Mouse (Mus musculus) forebrain, embryonic 13.5 days (tissue): Measurements from ENCODE around the gene Cyfip2. TPM values are rescaled to one million over a fixed set of nuclear protein-coding genes. Genes with fewer than 3 reads are reported as not detected.

ENCODE experiments used
- ATAC-seq: fragments of 200-750 bp; cut with Nextera tagmentation; 2 replicates; pipeline ENCODE4 v1.8.0; 2017
- H3K27ac ChIP-seq: fragments of 300-500 bp; sonication (generic); 2 replicates; pipeline ENCODE4 v1.5.1; 2015; ENCODE audit warnings: inconsistent platforms, mild to moderate bottlenecking, moderate library complexity
- H3K27me3 ChIP-seq: fragments of 300-500 bp; sonication (generic); 2 replicates; pipeline ENCODE4 v1.6.1; 2015; ENCODE audit warnings: mild to moderate bottlenecking, inconsistent platforms
- H3K36me3 ChIP-seq: fragments of 300-500 bp; sonication (generic); 2 replicates; pipeline ENCODE4 v1.6.1; 2015; ENCODE audit warnings: mild to moderate bottlenecking, inconsistent platforms; ENCODE audit not compliant: poor library complexity, severe bottlenecking
- H3K4me1 ChIP-seq: fragments of 300-500 bp; sonication (generic); 2 replicates; pipeline ENCODE4 v1.6.1; 2015; ENCODE audit warnings: inconsistent platforms
- H3K4me2 ChIP-seq: fragments of 300-500 bp; sonication (generic); 2 replicates; pipeline ENCODE4 v1.6.1; 2015; ENCODE audit warnings: inconsistent platforms, mild to moderate bottlenecking, moderate library complexity
- H3K4me3 ChIP-seq: fragments of 300-500 bp; sonication (generic); 2 replicates; pipeline ENCODE4 v1.5.1; 2015; ENCODE audit warnings: mild to moderate bottlenecking, inconsistent platforms
- H3K9ac ChIP-seq: fragments of 300-500 bp; sonication (generic); 2 replicates; pipeline ENCODE4 v1.6.1; 2015; ENCODE audit warnings: mild to moderate bottlenecking, inconsistent platforms
- H3K9me3 ChIP-seq: fragments of 300-500 bp; sonication (generic); replicated peaks from 2 replicates; pipeline ENCODE4 v1.6.1; 2016; ENCODE audit warnings: inconsistent platforms
- WGBS: fragments of 180-500 bp; shearing (Covaris S2); methylation state at CpG from one replicate; pipeline ENCODE4 v1.1.7; 2015; 5-methylcytosine and 5-hydroxymethylcytosine counted together
- microRNA-seq: library from miRNA; unstranded; fragments of <30 nt; microRNA quantifications from one replicate; pipeline ENCODE4, GENCODE M21; 2016
- polyA plus RNA-seq: library from polyadenylated mRNA; unstranded; fragments of >200 nt; fragmentation: Nextera tagmentation; extraction: Ambion mirVana; gene quantifications from 2 replicates; pipeline ENCODE4 v1.2.1, GENCODE M21; 2015

Cyfip2 gene
- polyA plus RNA-seq, 1 experiment from 2014 or later, result 55.9 TPM

DNA sequence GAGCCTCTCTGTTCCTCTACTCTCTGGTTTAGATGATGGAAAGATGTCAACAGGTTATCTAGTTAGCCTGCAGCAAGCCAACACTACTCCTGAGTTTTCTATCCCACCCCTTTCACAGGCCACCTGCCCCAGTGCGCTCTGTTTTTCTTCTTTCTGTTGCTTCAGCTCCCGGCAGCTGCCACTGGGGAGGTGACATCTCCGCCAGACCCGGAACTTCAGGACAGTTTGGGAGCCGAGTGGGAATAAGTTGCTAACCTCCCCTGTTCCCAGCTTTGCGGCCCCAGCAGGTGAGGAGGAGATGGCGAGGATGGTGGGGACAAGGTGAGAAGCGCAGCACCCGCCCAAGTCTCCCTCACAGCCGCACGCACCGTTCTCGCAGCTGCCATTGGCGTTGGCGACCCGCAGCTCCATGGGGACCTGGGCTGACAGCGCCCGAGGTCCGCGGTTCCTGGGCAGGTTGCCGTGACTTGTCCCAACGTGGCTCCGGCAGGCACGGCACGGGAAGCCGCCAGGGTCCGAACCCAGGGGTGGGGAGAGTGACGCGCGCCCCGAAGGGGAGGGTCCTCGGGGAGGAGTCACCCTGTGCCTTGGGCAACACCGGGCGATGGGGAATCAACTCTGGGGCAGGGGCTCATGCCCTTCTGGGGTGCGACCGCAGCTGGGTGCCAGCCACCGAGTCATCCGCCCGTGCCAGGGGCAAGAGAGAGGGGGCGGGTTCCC lies 146.6 kb downstream of the Cyfip2 start, which contains the start of gene Nipal4:
TSS of gene Nipal4 (minus strand) at position 643 of the 720 bp plus-strand sequence.
- 2% methylated on average over 36 of the region's 40 CpGs for WGBS
- peak within 1 kb of the TSS; percentile 94 for H3K4me2 ChIP-seq
- H3K9me3 ChIP-seq, result no peaks in the 10 kb centered on the region
- peaks cover 16% of the 10 kb centered on the region for H3K4me1 ChIP-seq
- H3K27ac ChIP-seq, result no peak within 1 kb of the TSS
- H3K9ac ChIP-seq, result peak within 1 kb of the TSS; percentile 60
- ATAC-seq, result peak; percentile 63
- peaks cover 19% of the 10 kb centered on the region for H3K27me3 ChIP-seq
- no peaks in the 10 kb centered on the region for H3K36me3 ChIP-seq
- peak within 1 kb of the TSS; percentile 49 for H3K4me3 ChIP-seq

DNA sequence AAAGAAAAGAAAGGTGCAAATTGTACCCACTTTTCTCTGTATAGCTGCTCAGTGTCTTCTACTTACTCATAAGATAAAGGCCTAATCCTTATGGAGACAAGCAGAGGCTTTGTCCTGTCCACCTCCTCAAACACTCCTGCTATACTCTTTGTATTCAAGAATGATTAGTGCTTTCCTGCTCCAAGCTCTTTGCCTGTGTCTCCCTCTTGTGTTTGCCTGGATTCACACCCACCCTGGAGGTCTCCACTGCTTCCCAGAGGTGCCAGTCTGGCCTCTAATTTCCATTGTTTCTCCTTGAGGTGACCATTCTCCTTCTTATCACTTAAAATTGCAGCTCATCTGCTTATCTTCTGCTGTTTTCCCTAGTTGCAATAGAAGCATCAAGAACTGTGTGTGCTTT lies 155.2 kb downstream of the Cyfip2 start:
- ATAC-seq, result no peak
- Histone ChIP-seq H3K27ac (no peak overlapping the region), H3K4me2 (no peak overlapping the region)

DNA sequence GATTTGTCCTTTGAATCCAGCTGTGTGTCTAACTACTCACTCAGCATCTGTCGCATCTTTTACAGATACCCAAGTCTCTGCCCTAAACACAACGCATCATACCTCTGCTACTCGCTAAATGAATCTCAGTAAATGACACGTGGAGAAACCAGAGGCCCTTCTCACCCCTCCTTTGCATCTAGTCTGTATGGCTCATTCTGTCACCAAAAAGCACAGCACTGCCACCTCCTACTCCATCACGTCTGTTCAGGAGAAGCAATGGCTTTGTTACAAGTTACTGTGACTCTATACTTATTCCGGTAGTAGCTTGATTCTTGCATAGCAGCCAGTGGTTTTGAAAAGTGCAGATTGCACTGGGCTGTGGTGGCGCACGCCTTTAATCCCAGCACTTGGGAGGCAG lies 155.7 kb downstream of the Cyfip2 start:
- no peaks in the 10 kb centered on the region for H3K4me1 ChIP-seq
- no peaks in the 10 kb centered on the region for H3K9me3 ChIP-seq
- no peaks in the 10 kb centered on the region for H3K36me3 ChIP-seq
- no peak overlapping the region for H3K4me2 ChIP-seq
- no peak overlapping the region for H3K27ac ChIP-seq
- no peaks in the 10 kb centered on the region for H3K27me3 ChIP-seq
- ATAC-seq, result no peak
- no peak overlapping the region for H3K4me3 ChIP-seq
- WGBS, result 89% methylated on average over 8 of the region's 8 CpGs
- no peak overlapping the region for H3K9ac ChIP-seq

More for the DNA sequence above, 155.2 kb downstream of the Cyfip2 start:
- H3K4me1 ChIP-seq, result no peaks in the 10 kb centered on the region
- no peaks in the 10 kb centered on the region for H3K36me3 ChIP-seq
- no peaks in the 10 kb centered on the region for H3K9me3 ChIP-seq
- H3K9ac ChIP-seq, result no peak overlapping the region
- H3K27me3 ChIP-seq, result no peaks in the 10 kb centered on the region
- no peak overlapping the region for H3K4me3 ChIP-seq

DNA sequence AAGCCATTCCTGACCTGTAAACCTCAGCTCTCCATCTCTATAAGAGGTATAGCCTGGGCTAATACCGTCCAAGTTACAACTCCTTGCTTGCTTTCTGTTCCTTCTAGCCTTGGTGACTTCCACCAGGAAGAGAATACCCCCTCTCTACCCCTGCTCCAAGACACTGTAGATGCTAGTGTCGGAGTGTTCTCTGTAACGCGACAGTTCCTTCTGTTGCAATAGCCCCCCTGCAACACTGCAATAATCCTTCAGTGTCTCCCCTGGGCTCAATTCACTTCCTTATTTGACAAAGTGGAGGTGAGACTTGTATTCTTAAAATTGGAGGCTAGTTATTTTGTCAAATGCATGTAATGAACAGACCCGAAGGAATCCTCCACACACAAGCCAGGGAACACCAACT lies 166.0 kb downstream of the Cyfip2 start:
- 95% methylated on average over 5 of the region's 5 CpGs for WGBS
- no peak overlapping the region for H3K4me2 ChIP-seq
- no peaks in the 10 kb centered on the region for H3K27me3 ChIP-seq
- H3K27ac ChIP-seq, result no peak overlapping the region
- ATAC-seq, result no peak
- peaks cover 27% of the 10 kb centered on the region for H3K36me3 ChIP-seq
- H3K9ac ChIP-seq, result no peak overlapping the region
- no peaks in the 10 kb centered on the region for H3K9me3 ChIP-seq
- H3K4me3 ChIP-seq, result no peak overlapping the region
- H3K4me1 ChIP-seq, result no peaks in the 10 kb centered on the region

DNA sequence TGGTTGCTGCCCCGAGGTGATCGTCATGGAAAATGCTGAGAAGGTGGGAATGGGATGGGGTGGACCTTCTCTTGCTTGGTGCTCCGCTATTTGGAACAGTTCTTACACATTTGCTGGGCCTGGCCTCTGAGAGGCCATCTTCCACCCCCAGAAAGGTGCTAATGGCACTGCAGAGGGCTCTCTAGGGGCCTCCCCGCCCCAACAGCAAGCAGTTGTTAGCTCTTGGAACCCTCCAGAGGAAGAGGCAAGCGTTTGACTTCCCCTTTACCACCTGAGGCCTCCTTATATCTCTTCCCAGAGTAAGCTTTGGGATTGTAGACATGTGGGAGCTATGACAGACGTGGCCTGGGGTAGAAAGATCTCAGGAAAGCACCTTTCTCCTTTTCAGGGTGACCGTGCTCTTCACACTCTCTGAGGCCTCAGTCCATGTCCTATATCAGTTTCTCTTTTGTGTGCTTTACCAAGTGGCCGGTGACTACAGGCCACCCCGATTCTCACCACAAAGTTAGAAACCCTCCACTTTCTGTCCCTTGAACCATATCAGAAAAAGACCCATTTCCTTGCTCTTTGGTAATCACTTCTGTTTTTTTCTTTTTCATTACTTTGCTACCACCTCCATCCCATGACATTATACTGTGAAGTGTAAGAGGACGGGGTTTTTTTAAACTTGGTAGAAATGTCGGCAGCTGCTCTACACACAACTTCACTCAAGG lies 167.3 kb downstream of the Cyfip2 start:
- H3K36me3 ChIP-seq, result peaks cover 40% of the 10 kb centered on the region

More for the DNA sequence above, 167.3 kb downstream of the Cyfip2 start:
- Histone ChIP-seq H3K9ac (no peak overlapping the region), H3K27ac (no peak overlapping the region), H3K4me2 (no peak overlapping the region), H3K4me1 (no peaks in the 10 kb centered on the region), H3K9me3 (no peaks in the 10 kb centered on the region), H3K4me3 (no peak overlapping the region), H3K27me3 (no peaks in the 10 kb centered on the region)
- ATAC-seq, result no peak
- 87% methylated on average over 11 of the region's 11 CpGs for WGBS

Small RNAs within 50 kb of the gene (microRNA-seq; reads per million reads assigned to microRNA genes)
- gene Mir7239, result not detected

Other genes with a start within 250 kb of the Cyfip2 start
- 0.38 and 0.40 TPM in 2 replicates for gene Nipal4, start 146.4 kb downstream of the Cyfip2 start, polyA plus RNA-seq
- 2.2 and 2.5 TPM in 2 replicates for gene Fndc9, start 77.3 kb downstream of the Cyfip2 start, polyA plus RNA-seq
- gene Itk, start 76.7 kb upstream of the Cyfip2 start, polyA plus RNA-seq, result not detected in 2 replicates
- not detected in 2 replicates for gene Fam71b, start 83.7 kb upstream of the Cyfip2 start, polyA plus RNA-seq
- 94.8 and 95.0 TPM in 2 replicates for gene Med7, start 124.1 kb upstream of the Cyfip2 start, polyA plus RNA-seq
- 0.06 and 0.23 TPM in 2 replicates for gene Havcr2, start 142.1 kb upstream of the Cyfip2 start, polyA plus RNA-seq
- gene Gm12169, start 211.4 kb upstream of the Cyfip2 start, polyA plus RNA-seq, result not detected in 2 replicates